ENCODE assay signal across 9 mouse cellular contexts in genomic region chr1:37220134-37220907, GRCm38 (mm10). TPM values are rescaled to one million over a fixed set of nuclear protein-coding genes. Genes with fewer than 3 reads are reported as not detected.
DNase-seq lines count a peak whose midpoint lies in the region; ATAC-seq and TF ChIP-seq lines count a peak whose summit lies in the region.
"Had no signal": no experiment of that assay in that cellular context is flagged by ENCODE, and none has a peak within 500 bp of the region (broad histone marks: within the 10 kb centered on the region; RNA-seq: fewer than 3 reads in every experiment).

No protein-coding gene starts in this region.

- H3K9me3 ChIP-seq in hindbrain, embryonic 14.5 days (ENCODE audit: control insufficient read depth, low read length), result no peaks in the 10 kb centered on the region
- H3K9me3 ChIP-seq: limb, embryonic 12.5 days had no signal

- peak; percentile 97 for DNase-seq in brain, embryonic 14.5 days (ENCODE audit: low read depth)
- peak; percentile 79 for DNase-seq in embryo, embryonic 11 days
- peak; percentile 90 for DNase-seq in hindbrain, embryonic 14.5 days (ENCODE audit: low spot score)
- DNase-seq in left cerebral cortex, postnatal 4 days, result peak; percentile 64
- DNase-seq in right cerebral cortex, postnatal 36 days (ENCODE audit: low spot score in 2 of 2), result peak; percentile 86 to 93
- no peak for DNase-seq in kidney, postnatal 4 days
- DNase-seq in heart, adult 9 months (ENCODE audit: low spot score in 2 of 2), result no peak

- intact Hi-C loops in left cerebral cortex, postnatal 4 days (cut with DNase I), result no loop called here

- H3K36me3 ChIP-seq in hindbrain, embryonic 14.5 days (replicated peaks; ENCODE audit: control insufficient read depth, insufficient read depth), result no peaks in the 10 kb centered on the region
- H3K36me3 ChIP-seq: limb, embryonic 12.5 days had no signal

- WGBS in hindbrain, embryonic 14.5 days, result 24% methylated on average over 6 of the region's 6 CpGs

- no peak for TF ChIP-seq CTCF in brain, embryonic 14.5 days (IDR thresholded peaks at IDR 0.05; ENCODE audit: borderline replicate concordance, extremely low read depth, insufficient read depth, insufficient read length)

- peak; percentile 92 for ATAC-seq in hindbrain, embryonic 14.5 days (ENCODE audit: low FRiP score)
- ATAC-seq in megakaryocyte, adult 5-6 weeks (ENCODE audit: poor library complexity, severe bottlenecking), result no peak

- H3K9ac ChIP-seq in hindbrain, embryonic 14.5 days, result no peak overlapping the region
- H3K9ac ChIP-seq: limb, embryonic 12.5 days had no signal

- H3K4me2 ChIP-seq in hindbrain, embryonic 14.5 days (replicated peaks), result 0 out of 2 replicates have a peak overlapping the region, but pooled peaks have one; percentile 22
- H3K4me2 ChIP-seq: limb, embryonic 12.5 days had no signal

- H3K27ac ChIP-seq in hindbrain, embryonic 14.5 days, result peak overlapping the region; percentile 47; the same call in 1 of the 2 replicates
- H3K27ac ChIP-seq: limb, embryonic 12.5 days had no signal

- H3K27me3 ChIP-seq in hindbrain, embryonic 14.5 days (ENCODE audit: control insufficient read depth, insufficient read depth, low read length), result no peaks in the 10 kb centered on the region

- no peak for TF ChIP-seq POLR2A in brain, embryonic 14.5 days (IDR thresholded peaks at IDR 0.05; ENCODE audit: borderline replicate concordance, extremely low read depth, insufficient read depth, insufficient read length, poor library complexity, severe bottlenecking)

- no peak overlapping the region for H3K4me3 ChIP-seq in hindbrain, embryonic 14.5 days (replicated peaks; ENCODE audit: low read length)
- H3K4me3 ChIP-seq: limb, embryonic 12.5 days had no signal

- peaks cover 15% of the 10 kb centered on the region for H3K4me1 ChIP-seq in hindbrain, embryonic 14.5 days (replicated peaks; ENCODE audit: control insufficient read depth, insufficient read depth, low read length)
- H3K4me1 ChIP-seq: limb, embryonic 12.5 days had no signal

RNA-seq across cellular contexts. Expression of gene Cnga3, which starts 6.1 kb away (rescaled TPM):
- 0.09 and 0.15 TPM in 2 replicates for polyA plus RNA-seq in brain, embryonic 14.5 days (2012; rRNA removed)
- polyA plus RNA-seq in hindbrain, embryonic 14.5 days (2014; fragmentation: Nextera tagmentation; extraction: Ambion mirVana), result 0.12 and 0.16 TPM in 2 replicates
- under 1 TPM in 1 of 2 experiments, not detected in 1; 0.32 TPM for total RNA-seq in left cerebral cortex, postnatal 4 days (2021)
- not detected in 2 replicates for total RNA-seq in megakaryocyte, adult 5-6 weeks (2015)
- total RNA-seq in megakaryocyte, adult 5-6 weeks (2017), result 0.24 TPM in 1 of 2 replicates, not detected in the other
- polyA plus RNA-seq: limb, embryonic 12.5 days had no signal

Comparison
In these comparisons a context has a peak if more than half of its experiments do, and no peak if none do; other contexts are left out.
1. DNase-seq: peak in brain, embryonic 14.5 days (single experiment), embryo, embryonic 11 days (single experiment), hindbrain, embryonic 14.5 days (single experiment), left cerebral cortex, postnatal 4 days (single experiment) and right cerebral cortex, postnatal 36 days (2 of 2); none in kidney, postnatal 4 days (0 of 2) and heart, adult 9 months (0 of 2).